Mouse (Mus musculus): ENCODE measurements at regions not wholly inside any gene's neighbourhood (a gene's known extent, or its start where the extent isn't known, plus 50 kb on each side); places are given as distances from the start of the nearest gene placed in this dataset.

DNA sequence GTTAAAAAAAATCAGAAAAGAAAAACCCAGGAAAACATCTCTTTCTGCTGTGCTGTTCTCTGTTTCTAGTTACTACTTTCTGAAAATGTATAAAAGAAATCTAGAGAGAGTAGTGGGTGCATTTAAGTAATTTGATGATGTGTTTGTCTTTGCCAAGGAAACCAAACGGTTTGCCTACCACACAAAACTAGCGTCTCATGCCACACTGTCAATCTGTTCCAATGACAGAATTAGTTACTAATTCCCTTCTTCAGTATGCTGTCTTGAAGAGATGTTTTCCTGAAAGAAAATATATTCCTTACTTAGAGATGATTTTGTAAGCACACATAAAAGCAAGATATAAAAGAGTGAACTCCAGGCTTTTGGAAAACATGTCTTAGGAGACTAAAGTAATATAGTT, 546.2 kb downstream of the Ipmk start:
- Histone ChIP-seq H3K27ac (no peak overlapping the region), H3K4me3 (replicated peaks; ENCODE audit: low read depth, low read length) (no peak overlapping the region), H3K27me3 (ENCODE audit: insufficient read depth, low read length) (no peaks in the 10 kb centered on the region), H3K4me1 (replicated peaks; ENCODE audit: insufficient read depth, low read length) (no peaks in the 10 kb centered on the region), H3K9ac (ENCODE audit: low read depth, low read length) (no peak overlapping the region), H3K36me3 (ENCODE audit: insufficient read depth, low read length) (no peaks in the 10 kb centered on the region), H3K4me2 (ENCODE audit: low read length) (no peak overlapping the region), H3K9me3 (replicated peaks; ENCODE audit: low read length) (no peaks in the 10 kb centered on the region)
- DNase-seq (ENCODE audit: low spot score) (no peak), ATAC-seq (replicated peaks; ENCODE audit: low FRiP score, low read depth) (no peak)
- 52% methylated on average over 2 of the region's 2 CpGs for WGBS
- no peak for TF ChIP-seq CTCF (IDR thresholded peaks at IDR 0.05; ENCODE audit: low read depth)

DNA sequence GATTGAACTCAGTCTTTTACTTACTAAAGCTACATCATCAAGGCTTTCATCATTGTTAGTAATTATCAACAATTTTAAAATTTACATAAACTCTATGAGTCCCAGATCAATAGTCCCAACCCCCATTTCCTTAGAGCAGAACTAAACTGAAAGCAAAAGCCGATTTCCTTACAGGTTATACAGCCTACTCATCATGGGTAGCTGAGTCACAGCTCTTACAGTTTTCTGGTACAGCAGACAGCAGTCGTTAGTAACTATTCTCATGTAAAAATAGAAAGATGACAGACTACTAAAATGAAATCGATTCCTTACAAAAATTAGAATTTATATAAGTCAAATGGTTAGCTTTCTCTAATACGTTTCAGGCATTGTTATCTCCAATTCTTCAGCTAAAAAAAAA, 557.5 kb downstream of the Ipmk start:
- H3K4me3 ChIP-seq (replicated peaks; ENCODE audit: low read depth, low read length), result no peak overlapping the region
- no peak overlapping the region for H3K9ac ChIP-seq (ENCODE audit: low read depth, low read length)
- WGBS, result 74% methylated on average over 4 of the region's 4 CpGs
- ATAC-seq (replicated peaks; ENCODE audit: low FRiP score, low read depth), result no peak
- H3K4me1 ChIP-seq (replicated peaks; ENCODE audit: insufficient read depth, low read length), result no peaks in the 10 kb centered on the region
- H3K27me3 ChIP-seq (ENCODE audit: insufficient read depth, low read length), result no peaks in the 10 kb centered on the region
- no peaks in the 10 kb centered on the region for H3K9me3 ChIP-seq (replicated peaks; ENCODE audit: low read length)
- H3K27ac ChIP-seq, result no peak overlapping the region
- DNase-seq (ENCODE audit: low spot score), result no peak
- no peak for TF ChIP-seq CTCF (IDR thresholded peaks at IDR 0.05; ENCODE audit: low read depth)
- H3K36me3 ChIP-seq (ENCODE audit: insufficient read depth, low read length), result no peaks in the 10 kb centered on the region
- H3K4me2 ChIP-seq (ENCODE audit: low read length), result no peak overlapping the region
